Mouse (Mus musculus) right cerebral cortex, adult 18-20 months (tissue): ENCODE results near the gene Scgb2b2.

Source experiments
- DNase-seq: peaks from one replicate; pipeline ENCODE4 v3.0.0; 2022; ENCODE audit warnings: mixed read lengths

Gene Scgb2b2

DNA sequence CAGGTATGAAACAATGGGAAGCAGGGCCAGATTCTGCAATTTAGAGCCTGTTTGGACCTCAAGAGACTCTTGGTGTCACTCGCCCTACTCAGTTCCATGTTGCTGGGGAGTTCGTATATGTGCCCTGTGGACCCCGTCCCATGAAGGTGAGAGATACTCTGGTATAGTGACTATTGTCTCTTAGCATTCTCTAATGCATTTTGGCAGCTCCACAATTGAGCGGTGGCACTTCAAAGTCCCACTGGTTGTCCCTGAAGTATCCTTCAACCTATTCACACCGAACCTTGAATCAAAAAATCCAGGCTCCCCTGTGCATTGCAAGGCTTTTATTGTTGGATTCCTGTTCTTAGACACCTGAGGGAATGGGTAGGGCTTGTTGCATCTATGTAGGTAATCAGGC is at the start of gene Scgb2b2:
Gene Scgb2b2, plus strand, starts transcription at position 301 of the 400 bp plus-strand sequence.
- no peak for DNase-seq

DNA sequence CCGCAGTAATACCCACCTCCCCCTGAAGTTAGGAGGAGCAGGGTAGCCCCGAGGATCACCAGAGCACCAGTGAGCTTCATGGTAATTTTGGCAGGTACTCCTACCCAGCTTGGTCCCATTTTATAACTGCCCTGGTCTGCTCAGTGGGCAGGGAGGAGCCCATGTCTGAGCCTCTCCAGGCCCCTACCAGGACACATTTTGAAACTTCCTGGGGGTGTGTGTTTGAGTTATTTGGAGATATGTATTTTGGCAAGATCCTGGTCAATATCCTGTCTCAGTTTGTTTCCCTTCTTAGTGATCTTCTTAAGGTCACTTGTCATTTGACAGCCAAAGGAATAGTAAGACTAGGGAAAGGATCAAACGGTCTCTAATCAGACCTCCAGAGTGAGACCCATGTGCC is 1.4 kb downstream of the Scgb2b2 start, which contains the start of gene Scgb1b2:
Gene Scgb1b2, minus strand, starts transcription at position 101 of the 400 bp plus-strand sequence.
- no peak for DNase-seq
